Mouse (Mus musculus): ENCODE results near the gene Stk11ip. TPM values are rescaled to one million over a fixed set of nuclear protein-coding genes. Genes with fewer than 3 reads are reported as not detected.

Gene Stk11ip
- 11.0 and 17.0 TPM in 2 replicates for polyA plus RNA-seq (2012; rRNA removed)

GRCm38 (mm10) chr1:75521321-75522031, at the start of gene Stk11ip:
Gene Stk11ip, plus strand, starts transcription at chr1:75521529.

GRCm38 (mm10) chr1:75478916-75479634, 42.3 kb upstream of the Stk11ip start, which contains the start of the genes Chpf and Tmem198:
Gene Chpf, minus strand, starts transcription at chr1:75479307.
Gene Tmem198, plus strand, starts transcription at chr1:75479532.

GRCm38 (mm10) chr1:75505956-75506831, 15.1 kb upstream of the Stk11ip start, which contains the start of gene Obsl1:
Gene Obsl1, minus strand, starts transcription at chr1:75506452.

GRCm38 (mm10) chr1:75507006-75507405, 14.3 kb upstream of the Stk11ip start, which contains the start of gene Inha:
Gene Inha, plus strand, starts transcription at chr1:75507077.

GRCm38 (mm10) chr1:75545965-75546956, 24.9 kb downstream of the Stk11ip start, which contains the start of gene Slc4a3:
Gene Slc4a3, plus strand, starts transcription at chr1:75546266.

Other genes starting within 250 kb of the Stk11ip start
- 7.9 and 12.7 TPM in 2 replicates for gene Resp18, start 243.1 kb upstream of the Stk11ip start, polyA plus RNA-seq (2012; rRNA removed)
- 66.8 and 78.7 TPM in 2 replicates for gene Dnpep, start 203.5 kb upstream of the Stk11ip start, polyA plus RNA-seq (2012; rRNA removed)
- 377 and 872 TPM in 2 replicates for gene Des, start 161.2 kb upstream of the Stk11ip start, polyA plus RNA-seq (2012; rRNA removed)
- 59.2 and 90.1 TPM in 2 replicates for gene Speg, start 146.2 kb upstream of the Stk11ip start, polyA plus RNA-seq (2012; rRNA removed)
- 121 and 122 TPM in 2 replicates for gene Gmppa, start 85.6 kb upstream of the Stk11ip start, polyA plus RNA-seq (2012; rRNA removed)
- gene Asic4, start 71.1 kb upstream of the Stk11ip start, polyA plus RNA-seq (2012; rRNA removed) = 0.06 TPM in 1 of 2 replicates, not detected in the other
- 37.4 and 49.4 TPM in 2 replicates for gene Chpf, start 42.2 kb upstream of the Stk11ip start, polyA plus RNA-seq (2012; rRNA removed)
- gene Tmem198, start 42.0 kb upstream of the Stk11ip start, polyA plus RNA-seq (2012; rRNA removed) = 3.0 and 4.2 TPM in 2 replicates
- 9.1 and 9.2 TPM in 2 replicates for gene Obsl1, start 15.1 kb upstream of the Stk11ip start, polyA plus RNA-seq (2012; rRNA removed)
- 9.5 and 12.1 TPM in 2 replicates for gene Inha, start 14.5 kb upstream of the Stk11ip start, polyA plus RNA-seq (2012; rRNA removed)
- 8.9 and 10.9 TPM in 2 replicates for gene Slc4a3, start 24.7 kb downstream of the Stk11ip start, polyA plus RNA-seq (2012; rRNA removed)

All from stomach, adult 2 months (tissue).